Mouse (Mus musculus) stomach, postnatal 0 days (tissue): ENCODE results near the gene Tor1aip1. TPM values are rescaled to one million over a fixed set of nuclear protein-coding genes. Genes with fewer than 3 reads are reported as not detected.
A peak's percentile ranks its signal among the peaks of the same experiment; 100 is the strongest.

Experiments used
- ATAC-seq: fragments of 200-750 bp; cut with Nextera tagmentation; 2 replicates; pipeline ENCODE4 v1.8.0; 2017; ENCODE audit not compliant: low FRiP score, low TSS enrichment
- DNase-seq: peaks from one replicate; pipeline ENCODE4 v3.0.0-alpha.2; 2016; ENCODE audit warnings: low spot score
- H3K27ac ChIP-seq: fragments of 300-500 bp; sonication (generic); replicated peaks from 2 replicates; pipeline ENCODE4 v1.5.1; 2014; ENCODE audit warnings: mild to moderate bottlenecking, control low read depth
- H3K27me3 ChIP-seq: fragments of 300-500 bp; sonication (generic); 2 replicates; pipeline ENCODE4 v1.6.1; 2014; ENCODE audit warnings: low read length; ENCODE audit not compliant: control insufficient read depth, insufficient read depth
- H3K36me3 ChIP-seq: fragments of 300-500 bp; sonication (generic); 2 replicates; pipeline ENCODE4 v1.6.1; 2014; ENCODE audit warnings: low read length, mixed read lengths; ENCODE audit not compliant: control insufficient read depth, insufficient read depth
- H3K4me1 ChIP-seq: fragments of 300-500 bp; sonication (generic); replicated peaks from 2 replicates; pipeline ENCODE4 v1.6.1; 2014; ENCODE audit warnings: antibody characterized with exemption; ENCODE audit not compliant: control insufficient read depth, insufficient read depth
- H3K4me2 ChIP-seq: fragments of 300-500 bp; sonication (generic); replicated peaks from 2 replicates; pipeline ENCODE4 v1.6.1; 2014; ENCODE audit warnings: low read depth, mild to moderate bottlenecking, control low read depth, moderate library complexity
- H3K4me3 ChIP-seq: fragments of 300-500 bp; sonication (generic); 2 replicates; pipeline ENCODE4 v1.5.1; 2014; ENCODE audit warnings: low read depth, low read length, control low read depth
- H3K9ac ChIP-seq: fragments of 300-500 bp; sonication (generic); 2 replicates; pipeline ENCODE4 v1.6.1; 2014; ENCODE audit warnings: mild to moderate bottlenecking, low read length, control low read depth, mixed read lengths
- H3K9me3 ChIP-seq: fragments of 300-500 bp; sonication (generic); 2 replicates; pipeline ENCODE4 v1.6.1; 2016; ENCODE audit warnings: low read length; ENCODE audit not compliant: control insufficient read depth
- CTCF ChIP-seq: IDR thresholded peaks from 2 replicates; pipeline ENCODE4 v1.5.1; 2016; ENCODE audit warnings: antibody characterized with exemption, low read depth, mild to moderate bottlenecking, moderate library complexity
- EP300 ChIP-seq: optimal IDR thresholded peaks from 2 replicates; pipeline ENCODE3; 2016; ENCODE audit warnings: antibody characterized with exemption
- WGBS: fragments of 180-500 bp; shearing (Covaris S2); extraction: QIAGEN DNeasy Blood & Tissue Kit; methylation state at CpG from one replicate; pipeline ENCODE4 v1.1.7; 2014; 5-methylcytosine and 5-hydroxymethylcytosine counted together
- polyA plus RNA-seq: library from polyadenylated mRNA; unstranded; fragments of >200 nt; fragmentation: Nextera tagmentation; extraction: Ambion mirVana; gene quantifications from 2 replicates; pipeline ENCODE4 v1.2.1, GENCODE M21; 2015

Tor1aip1 gene
- polyA plus RNA-seq, 1 experiment from 2014 or later = 38.6 TPM

GRCm38 (mm10) chr1:155989387-155989786, 46.9 kb downstream of the Tor1aip1 start:
- no peaks in the 10 kb centered on the region for H3K36me3 ChIP-seq
- H3K27ac ChIP-seq = no peak overlapping the region
- no peak overlapping the region for H3K4me2 ChIP-seq
- no peak for ATAC-seq
- H3K9ac ChIP-seq = no peak overlapping the region
- H3K4me1 ChIP-seq = no peaks in the 10 kb centered on the region
- H3K9me3 ChIP-seq = no peaks in the 10 kb centered on the region
- no peak overlapping the region for H3K4me3 ChIP-seq
- TF ChIP-seq CTCF = no peak
- no peak for TF ChIP-seq EP300
- DNase-seq = no peak
- no peaks in the 10 kb centered on the region for H3K27me3 ChIP-seq
- WGBS = 13% methylated on average over 2 of the region's 2 CpGs

- peak; percentile 75; the same call in 1 of the 2 replicates for ATAC-seq
- Histone ChIP-seq H3K27ac (no peak overlapping the region), H3K9me3 (no peaks in the 10 kb centered on the region), H3K4me1 (no peaks in the 10 kb centered on the region), H3K36me3 (no peaks in the 10 kb centered on the region), H3K4me3 (no peak overlapping the region), H3K27me3 (no peaks in the 10 kb centered on the region), H3K4me2 (no peak overlapping the region), H3K9ac (no peak overlapping the region)
- 80% methylated on average over 2 of the region's 2 CpGs for WGBS
- TF ChIP-seq CTCF (no peak), EP300 (no peak)
- no peak for DNase-seq
Measured at GRCm38 (mm10) chr1:155987625-155988024, 48.7 kb downstream of the Tor1aip1 start.

DNA sequence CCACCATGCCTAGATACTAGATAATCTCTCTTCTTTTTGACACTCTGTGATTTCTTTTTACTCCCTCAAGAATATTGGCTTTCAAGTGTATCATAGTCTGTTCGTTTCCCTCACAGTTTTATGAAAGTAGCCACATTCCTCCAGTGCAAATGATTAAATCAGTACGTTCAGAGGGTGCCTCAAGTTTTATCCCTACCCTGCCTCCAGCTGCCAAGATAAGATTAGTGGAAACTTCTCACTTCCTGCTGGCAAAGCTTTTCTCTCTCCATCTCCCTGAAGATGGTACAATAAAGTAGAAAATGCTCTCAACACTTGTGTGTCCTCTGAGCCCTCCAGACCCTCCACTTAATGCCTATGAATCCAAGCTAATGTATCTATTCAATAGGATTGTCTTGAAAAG, 61.3 kb downstream of the Tor1aip1 start:
- Histone ChIP-seq H3K4me1 (no peaks in the 10 kb centered on the region), H3K27me3 (no peaks in the 10 kb centered on the region), H3K4me2 (no peak overlapping the region), H3K9ac (no peak overlapping the region), H3K36me3 (no peaks in the 10 kb centered on the region), H3K4me3 (no peak overlapping the region), H3K9me3 (no peaks in the 10 kb centered on the region), H3K27ac (no peak overlapping the region)
- 34% methylated on average over 2 of the region's 2 CpGs for WGBS
- DNase-seq (no peak), ATAC-seq (no peak)
- TF ChIP-seq CTCF (no peak), EP300 (no peak)

DNA sequence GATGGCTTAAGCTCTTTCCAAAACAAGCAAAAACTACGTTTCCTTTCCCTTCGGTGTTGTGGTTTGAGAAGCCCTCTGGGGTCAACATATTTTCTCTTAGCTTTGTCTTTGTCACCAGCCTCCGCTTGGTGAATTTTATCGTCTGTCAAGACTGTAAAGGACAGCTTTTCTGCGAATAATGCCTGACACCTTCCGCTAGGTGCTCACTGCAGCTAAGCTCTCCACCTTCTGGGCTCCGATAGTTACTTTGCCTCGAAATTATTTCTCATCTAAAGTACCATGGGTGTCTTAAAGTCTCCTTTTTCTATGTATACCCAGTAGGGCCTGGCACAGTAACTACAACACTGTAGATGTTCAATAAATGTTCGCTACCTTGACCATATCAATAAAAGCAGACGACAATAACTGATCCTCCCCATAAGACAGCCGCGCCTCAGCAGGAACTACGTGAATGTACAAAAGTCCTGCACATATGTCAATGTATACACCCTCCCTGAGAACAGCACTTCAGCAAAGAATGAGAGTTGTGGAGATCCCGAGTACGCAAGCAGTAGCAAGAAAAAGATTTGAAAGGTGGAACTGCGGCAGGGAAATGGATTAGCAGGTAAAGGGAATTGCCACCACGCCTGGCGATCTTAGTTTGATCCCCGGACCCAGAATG, 62.4 kb downstream of the Tor1aip1 start:
- H3K4me1 ChIP-seq = no peaks in the 10 kb centered on the region
- no peaks in the 10 kb centered on the region for H3K36me3 ChIP-seq
- DNase-seq = peak; percentile 25
- H3K4me3 ChIP-seq = peak overlapping the region; percentile 99
- H3K27ac ChIP-seq = peak overlapping the region; percentile 97
- peak overlapping the region; percentile 76 for H3K9ac ChIP-seq
- 5% methylated on average over 19 of the region's 19 CpGs for WGBS
- H3K4me2 ChIP-seq = peak overlapping the region; percentile 60
- peak; percentile 2; the same call in 1 of the 2 replicates for ATAC-seq
- no peaks in the 10 kb centered on the region for H3K9me3 ChIP-seq
- TF ChIP-seq CTCF (peak; percentile 30; the same call in 1 of the 2 replicates), EP300 (no peak)
- H3K27me3 ChIP-seq = no peaks in the 10 kb centered on the region

DNA sequence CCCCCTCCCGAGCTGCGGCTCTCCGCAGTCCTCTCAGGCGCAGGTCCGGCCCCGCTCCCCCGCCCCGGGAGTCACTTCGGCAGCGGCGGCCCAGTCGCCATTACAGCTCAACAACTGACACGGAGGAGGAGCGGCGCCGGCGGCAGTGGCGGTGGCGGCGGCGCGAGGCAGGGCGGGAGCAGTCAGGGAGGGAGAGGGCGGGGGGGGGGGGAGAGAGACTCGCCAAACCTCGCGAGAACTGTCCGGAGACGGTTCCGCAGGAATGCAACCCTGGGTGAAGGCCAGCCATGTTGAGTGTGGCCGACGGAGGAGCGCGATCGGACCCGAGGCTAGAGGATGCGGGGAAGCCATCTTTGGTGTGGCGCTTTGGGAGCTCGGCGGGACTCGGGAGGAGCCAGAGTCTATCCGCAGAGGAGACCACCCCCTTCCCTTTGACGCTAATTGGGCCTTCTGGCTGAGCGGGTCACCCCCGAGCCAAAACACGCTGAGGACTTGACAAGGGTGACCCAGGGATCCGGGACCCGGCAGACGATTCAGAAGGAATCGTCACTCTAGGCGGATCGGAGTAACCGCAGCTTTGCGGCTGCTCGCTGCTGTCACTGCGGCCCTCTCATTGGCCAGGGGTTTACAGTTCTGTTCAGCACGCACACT, 63.1 kb downstream of the Tor1aip1 start, which contains the start of gene Cep350:
TSS of gene Cep350 (minus strand) at position 188 of the 651 bp plus-strand sequence.
- TF ChIP-seq CTCF (peak; percentile 2; the same call in 1 of the 2 replicates), EP300 (peak; percentile 97)
- H3K27me3 ChIP-seq = no peaks in the 10 kb centered on the region
- peak within 1 kb of the TSS; percentile 99 for H3K9ac ChIP-seq
- peak; percentile 98 for DNase-seq
- peak within 1 kb of the TSS; percentile 99 for H3K4me3 ChIP-seq
- peak; percentile 99 for ATAC-seq
- peak within 1 kb of the TSS; percentile 97 for H3K27ac ChIP-seq
- no peaks in the 10 kb centered on the region for H3K4me1 ChIP-seq
- under 1% methylated on average over 47 of the region's 57 CpGs for WGBS
- no peaks in the 10 kb centered on the region for H3K36me3 ChIP-seq
- peak within 1 kb of the TSS; percentile 83 for H3K4me2 ChIP-seq
- no peaks in the 10 kb centered on the region for H3K9me3 ChIP-seq
